Mouse (Mus musculus) CH12.LX (cell line): ENCODE data around the gene Gm37240. TPM values are rescaled to one million over a fixed set of nuclear protein-coding genes. Genes with fewer than 3 reads are reported as not detected.
A peak's percentile ranks its signal among the peaks of the same experiment; 100 is the strongest.

Source experiments
- DNase-seq: peaks from one replicate; pipeline ENCODE4 v3.0.0-alpha.2; 2013; ENCODE audit errors: extremely low read depth
- H3K27ac ChIP-seq: 2 replicates; pipeline ENCODE4 v1.5.1; 2012; ENCODE audit warnings: low read depth, mild to moderate bottlenecking, control low read depth, moderate library complexity; ENCODE audit not compliant: insufficient read depth
- H3K27me3 ChIP-seq: replicated peaks from 2 replicates; pipeline ENCODE3; 2012; ENCODE audit warnings: inconsistent platforms
- H3K36me3 ChIP-seq, 2 experiments: replicated peaks in 1 of 2; 2 replicates each; pipeline versions ENCODE3 to v1.6.1; 2012; ENCODE audit warnings: inconsistent platforms in 1 of 2, low read length in 1 of 2, mild to moderate bottlenecking in 1 of 2, mixed read lengths in 1 of 2, moderate library complexity in 1 of 2; ENCODE audit not compliant: control insufficient read depth in 1 of 2, insufficient read depth in 1 of 2
- H3K4me1 ChIP-seq, 2 experiments: 2 replicates each; pipeline ENCODE4 v1.6.1; 2012; ENCODE audit warnings: inconsistent platforms in 1 of 2, moderate library complexity in 1 of 2; ENCODE audit not compliant: insufficient read depth in 2 of 2, control insufficient read depth in 1 of 2
- H3K4me2 ChIP-seq: 2 replicates; pipeline ENCODE4 v1.6.1; 2012; ENCODE audit warnings: low read depth, mild to moderate bottlenecking, control low read depth; ENCODE audit not compliant: poor library complexity, insufficient read depth, severe bottlenecking
- H3K4me3 ChIP-seq, 3 experiments: fragments of 150-350 bp in 1 of 3; sonication (generic) in 1 of 3; replicated peaks in 1 of 3; 2 replicates each; pipeline versions ENCODE3 to v1.5.1; 2011 to 2012; ENCODE audit warnings: low read depth in 2 of 3, low read length in 2 of 3, mild to moderate bottlenecking in 2 of 3, moderate library complexity in 2 of 3, control low read depth in 1 of 3, improper control_type of control experiment in 1 of 3, inconsistent platforms in 1 of 3, mixed read lengths in 1 of 3; ENCODE audit not compliant: poor library complexity in 1 of 3
- H3K79me2 ChIP-seq: replicated peaks from 2 replicates; pipeline ENCODE4 v1.6.1; 2012; ENCODE audit warnings: mild to moderate bottlenecking, moderate library complexity; ENCODE audit not compliant: control insufficient read depth, poor library complexity, insufficient read depth, severe bottlenecking; ENCODE audit errors: extremely low read depth
- H3K9ac ChIP-seq: 2 replicates; pipeline ENCODE4 v1.6.1; 2012; ENCODE audit warnings: low read depth, mild to moderate bottlenecking, control low read depth, moderate library complexity; ENCODE audit not compliant: insufficient read depth
- H3K9me3 ChIP-seq: replicated peaks from 2 replicates; pipeline ENCODE3; 2012; ENCODE audit warnings: low read length, inconsistent platforms, mixed read lengths
- BHLHE40 ChIP-seq: IDR thresholded peaks from 2 replicates; pipeline ENCODE4 v1.6.1; 2011; ENCODE audit warnings: mild to moderate bottlenecking, low read depth, low read length, improper control_type of control experiment
- CHD1 ChIP-seq: IDR thresholded peaks from 2 replicates; pipeline ENCODE4 v1.6.1; 2012; ENCODE audit warnings: low read depth, low read length, improper control_type of control experiment, inconsistent platforms
- CHD2 ChIP-seq: IDR thresholded peaks from 2 replicates; pipeline ENCODE4 v1.6.1; 2011; ENCODE audit warnings: low read length, improper control_type of control experiment
- CTCF ChIP-seq, 2 experiments: IDR thresholded peaks in 1 of 2; conservative IDR thresholded peaks in 1 of 2; 2 replicates each; pipeline ENCODE4 v1.5.1; 2011 to 2012; ENCODE audit warnings: low read depth in 2 of 2, low read length in 2 of 2, improper control_type of control experiment in 1 of 2, inconsistent platforms in 1 of 2, mild to moderate bottlenecking in 1 of 2, moderate library complexity in 1 of 2
- ELF1 ChIP-seq: IDR thresholded peaks from 2 replicates; pipeline ENCODE4 v1.6.1; 2014; ENCODE audit warnings: low read depth, mild to moderate bottlenecking, inconsistent platforms, low read length, improper control_type of control experiment
- EP300 ChIP-seq: IDR thresholded peaks from 2 replicates; pipeline ENCODE4 v1.6.1; 2011; ENCODE audit warnings: low read length, improper control_type of control experiment
- ETS1 ChIP-seq: conservative IDR thresholded peaks from 2 replicates; pipeline ENCODE4 v1.6.1; 2012; ENCODE audit warnings: low read depth, mild to moderate bottlenecking, inconsistent platforms, low read length, improper control_type of control experiment, moderate library complexity
- GABPA ChIP-seq: IDR thresholded peaks from 2 replicates; pipeline ENCODE4 v1.6.1; 2012; ENCODE audit warnings: low read depth, low read length, improper control_type of control experiment, inconsistent platforms; ENCODE audit not compliant: insufficient replicate concordance
- IRF4 ChIP-seq: IDR thresholded peaks from 2 replicates; pipeline ENCODE4 v1.6.1; 2014; ENCODE audit warnings: low read depth, mild to moderate bottlenecking, inconsistent platforms, low read length, improper control_type of control experiment
- JUN ChIP-seq: IDR thresholded peaks from 2 replicates; pipeline ENCODE4 v1.6.1; 2011; ENCODE audit warnings: low read depth, mild to moderate bottlenecking, low read length, improper control_type of control experiment, moderate library complexity; ENCODE audit not compliant: insufficient read depth
- JUND ChIP-seq: conservative IDR thresholded peaks from 2 replicates; pipeline ENCODE4 v1.6.1; 2011; ENCODE audit warnings: low read depth, low read length, improper control_type of control experiment
- KAT2A ChIP-seq: IDR thresholded peaks from 2 replicates; pipeline ENCODE4 v1.6.1; 2012; ENCODE audit warnings: low read length, improper control_type of control experiment, inconsistent platforms; ENCODE audit not compliant: insufficient replicate concordance
- MAX ChIP-seq: IDR thresholded peaks from 2 replicates; pipeline ENCODE4 v1.6.1; 2011; ENCODE audit warnings: low read length, improper control_type of control experiment
- MAZ ChIP-seq: IDR thresholded peaks from 2 replicates; pipeline ENCODE4 v1.6.1; 2012; ENCODE audit warnings: low read depth, mild to moderate bottlenecking, inconsistent platforms, low read length, improper control_type of control experiment, moderate library complexity
- MEF2A ChIP-seq: IDR thresholded peaks from 2 replicates; pipeline ENCODE4 v1.6.1; 2014; ENCODE audit warnings: low read depth, mild to moderate bottlenecking, inconsistent platforms, low read length, improper control_type of control experiment, borderline replicate concordance
- MXI1 ChIP-seq: IDR thresholded peaks from 2 replicates; pipeline ENCODE4 v1.6.1; 2011; ENCODE audit warnings: mild to moderate bottlenecking, low read depth, low read length, improper control_type of control experiment
- NELFE ChIP-seq: IDR thresholded peaks from 2 replicates; pipeline ENCODE4 v1.6.1; 2011; ENCODE audit warnings: low read depth, low read length, improper control_type of control experiment
- NRF1 ChIP-seq: IDR thresholded peaks from 2 replicates; pipeline ENCODE4 v1.6.1; 2014; ENCODE audit warnings: low read depth, mild to moderate bottlenecking, inconsistent platforms, low read length, improper control_type of control experiment, moderate library complexity
- PAX5 ChIP-seq: IDR thresholded peaks from 2 replicates; pipeline ENCODE4 v1.6.1; 2012; ENCODE audit warnings: low read length, inconsistent platforms, mixed read lengths
- POLR2A ChIP-seq: IDR thresholded peaks from 2 replicates; pipeline ENCODE4 v1.6.1; 2011; ENCODE audit warnings: low read depth, mild to moderate bottlenecking, improper control_type of control experiment, low read length
- POLR2AphosphoS2 ChIP-seq: IDR thresholded peaks from 2 replicates; pipeline ENCODE4 v1.6.1; 2011; ENCODE audit warnings: low read depth, low read length, improper control_type of control experiment
- RAD21 ChIP-seq: IDR thresholded peaks from 2 replicates; pipeline ENCODE4 v1.6.1; 2011; ENCODE audit warnings: low read depth, mild to moderate bottlenecking, low read length, improper control_type of control experiment, moderate library complexity
- RCOR1 ChIP-seq: conservative IDR thresholded peaks from 2 replicates; pipeline ENCODE4 v1.6.1; 2012; ENCODE audit warnings: low read depth, mild to moderate bottlenecking, inconsistent platforms, low read length, improper control_type of control experiment
- SIN3A ChIP-seq: IDR thresholded peaks from 2 replicates; pipeline ENCODE4 v1.6.1; 2012; ENCODE audit warnings: low read length, improper control_type of control experiment, inconsistent platforms
- SMC3 ChIP-seq: IDR thresholded peaks from 2 replicates; pipeline ENCODE4 v1.6.1; 2011; ENCODE audit warnings: low read depth, low read length, improper control_type of control experiment
- TBP ChIP-seq: conservative IDR thresholded peaks from 2 replicates; pipeline ENCODE4 v1.6.1; 2011; ENCODE audit warnings: low read depth, low read length, improper control_type of control experiment
- TCF12 ChIP-seq: IDR thresholded peaks from 2 replicates; pipeline ENCODE4 v1.6.1; 2014; ENCODE audit warnings: low read depth, mild to moderate bottlenecking, inconsistent platforms, low read length, improper control_type of control experiment
- UBTF ChIP-seq: IDR thresholded peaks from 2 replicates; pipeline ENCODE4 v1.6.1; 2012; ENCODE audit warnings: low read depth, mild to moderate bottlenecking, inconsistent platforms, low read length, improper control_type of control experiment, moderate library complexity
- USF1 ChIP-seq: IDR thresholded peaks from 2 replicates; pipeline ENCODE4 v1.6.1; 2014; ENCODE audit warnings: low read depth, mild to moderate bottlenecking, inconsistent platforms, low read length, improper control_type of control experiment
- USF2 ChIP-seq: conservative IDR thresholded peaks from 2 replicates; pipeline ENCODE4 v1.6.1; 2011; ENCODE audit warnings: low read depth, low read length, improper control_type of control experiment
- ZC3H11A ChIP-seq: IDR thresholded peaks from 2 replicates; pipeline ENCODE4 v1.6.1; 2012; ENCODE audit warnings: low read depth, mild to moderate bottlenecking, inconsistent platforms, low read length, improper control_type of control experiment
- ZKSCAN1 ChIP-seq: IDR thresholded peaks from 2 replicates; pipeline ENCODE4 v1.6.1; 2012; ENCODE audit warnings: low read depth, inconsistent platforms, low read length, improper control_type of control experiment, borderline replicate concordance
- ZMIZ1 ChIP-seq: IDR thresholded peaks from 2 replicates; pipeline ENCODE4 v1.6.1; 2012; ENCODE audit warnings: low read depth, mild to moderate bottlenecking, inconsistent platforms, low read length, improper control_type of control experiment
- dilution Hi-C: fragments of 300-500 bp; cut with MboI; formaldehyde crosslinking; loops from 2 replicates; pipeline ENCODE4 v1.14.3; 2020; ENCODE audit warnings: low sequenced_read_pairs; ENCODE audit not compliant: extremely low pct_unique_long_range_greater_than_20kb, extremely low pct_ligation_motif_present
- in situ Hi-C: fragments of 300-500 bp; cut with MboI; formaldehyde crosslinking; loops from 3 replicates; pipeline ENCODE4 v1.14.3; 2019; ENCODE audit warnings: low sequenced_read_pairs, low pct_ligation_motif_present, low pct_unique_long_range_greater_than_20kb, mixed read lengths
- polyA plus RNA-seq: library from polyadenylated mRNA; unstranded; fragments of >175 nt; gene quantifications from 2 replicates; pipeline ENCODE4 v1.2.1, GENCODE M21; 2012; ENCODE audit warnings: low read depth; ENCODE audit not compliant: insufficient read length
- total RNA-seq, 2 experiments: library from RNA; depleted of rRNA; stranded (reverse); fragments of 300-350 nt in 1 of 2; fragments of >200 nt in 1 of 2; gene quantifications; 2 replicates each; pipeline ENCODE4 v1.2.3; 2012 to 2014

Gm37240 gene
- total and polyA plus RNA-seq, 3 experiments: 0.08 to 0.19 (median 0.14) TPM

- Histone ChIP-seq H3K9me3 (no peaks in the 10 kb centered on the region), H3K4me1 (peaks cover 3 to 80% of the 10 kb centered on the region in 2 experiments; a peak in 3 of 4 replicates), H3K9ac (no peak overlapping the region), H3K27me3 (no peaks in the 10 kb centered on the region), H3K4me2 (no peak overlapping the region), H3K36me3 (peaks cover 0 to 26% of the 10 kb centered on the region in 2 experiments), H3K79me2 (peaks cover 50% of the 10 kb centered on the region), H3K27ac (no peak overlapping the region), H3K4me3 (no peak overlapping the region)
- dilution Hi-C loops: no loop called here
- TF ChIP-seq CHD1: no peak
- TF ChIP-seq MEF2A: no peak
- DNase-seq: no peak
- in situ Hi-C loops: no loop called here
These were observed 1058.0 kb downstream of the Gm37240 start for GRCm38 (mm10) chr3:84829366-84829765.

- Histone ChIP-seq H3K4me3 (peak overlapping the region in 1 of 3 experiments; percentile 29), H3K36me3 (peaks cover 3 to 26% of the 10 kb centered on the region in 2 experiments), H3K27ac (peak overlapping the region; percentile 73), H3K4me1 (peaks cover 6 to 79% of the 10 kb centered on the region in 2 experiments; a peak in 3 of 4 replicates), H3K9me3 (no peaks in the 10 kb centered on the region), H3K79me2 (peaks cover 55% of the 10 kb centered on the region), H3K4me2 (peak overlapping the region; percentile 82), H3K9ac (peak overlapping the region; percentile 80; the same call in 1 of the 2 replicates), H3K27me3 (no peaks in the 10 kb centered on the region)
- dilution Hi-C loops (no loop called here), in situ Hi-C loops (no loop called here)
- DNase-seq: peak; percentile 68
- TF ChIP-seq IRF4: peak; percentile 96
- no peak for TF ChIP-seq ZKSCAN1
- no peak for TF ChIP-seq PAX5
- no peak for TF ChIP-seq ZC3H11A
- no peak for TF ChIP-seq POLR2AphosphoS2
- no peak for TF ChIP-seq POLR2A
- no peak for TF ChIP-seq USF1
- no peak for TF ChIP-seq SMC3
- peak; percentile 58 for TF ChIP-seq TCF12
- TF ChIP-seq MAZ: no peak
- TF ChIP-seq GABPA: no peak
- no peak for TF ChIP-seq SIN3A
- TF ChIP-seq CHD2: no peak; the same call in 1 of the 2 replicates
- TF ChIP-seq ETS1: peak; percentile 63
- no peak for TF ChIP-seq NRF1
- TF ChIP-seq CHD1: no peak; the same call in 1 of the 2 replicates
- TF ChIP-seq ZMIZ1: no peak
- TF ChIP-seq MEF2A: peak; percentile 62
- peak; percentile 63; the same call in 1 of the 2 replicates for TF ChIP-seq RCOR1
- TF ChIP-seq MXI1: no peak
- no peak for TF ChIP-seq UBTF
- no peak for TF ChIP-seq KAT2A
- TF ChIP-seq CTCF (conservative IDR thresholded peaks at IDR 0.05 in 1 of 2, IDR thresholded peaks at IDR 0.05 in 1 of 2; ENCODE audit: low read depth in 2 of 2, low read length in 2 of 2): no peak
- TF ChIP-seq USF2: no peak
- TF ChIP-seq BHLHE40: peak; percentile 35; the same call in 1 of the 2 replicates
- peak; percentile 44; the same call in 1 of the 2 replicates for TF ChIP-seq JUND
- TF ChIP-seq NELFE: no peak
- TF ChIP-seq JUN: no peak; the same call in 1 of the 2 replicates
- TF ChIP-seq ELF1: no peak
- TF ChIP-seq MAX: 0 out of 2 replicates have a peak, but pooled peaks have one; percentile 28
- TF ChIP-seq RAD21: no peak
- TF ChIP-seq EP300: peak; percentile 94
- peak; percentile 61; the same call in 1 of the 2 replicates for TF ChIP-seq TBP
These were observed 1059.7 kb downstream of the Gm37240 start for GRCm38 (mm10) chr3:84827617-84828016.
